Mouse (Mus musculus): Measurements from ENCODE around the gene Gdpd2. TPM values are rescaled to one million over a fixed set of nuclear protein-coding genes. Genes with fewer than 3 reads are reported as not detected.

Gdpd2 gene
- polyA plus RNA-seq, 1 experiment from 2014 or later, result 54.6 TPM

DNA sequence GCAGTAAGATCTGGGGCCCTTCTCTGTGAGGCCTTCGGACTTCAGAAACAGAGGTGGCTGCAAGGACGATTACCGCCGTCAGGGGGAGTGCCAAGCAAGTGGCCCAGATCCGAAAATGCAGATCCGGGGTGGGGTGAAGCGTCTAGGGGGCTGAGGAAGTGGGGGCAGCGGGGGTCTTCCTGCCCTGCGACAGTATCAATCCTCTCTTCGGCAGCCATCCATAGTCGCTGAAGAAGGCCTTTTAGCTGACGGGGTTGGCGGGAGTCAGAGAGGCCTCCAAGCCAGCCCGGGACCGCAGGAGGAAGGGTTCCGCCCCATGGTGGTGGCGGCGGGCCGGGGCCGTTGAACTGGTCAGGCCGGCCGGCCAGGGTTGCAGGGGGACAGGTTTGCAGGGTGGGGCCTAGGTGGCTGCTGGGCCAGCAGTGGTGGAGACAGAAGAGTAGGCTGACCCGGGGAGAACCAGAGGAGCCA lies 44.7 kb downstream of the Gdpd2 start:
- no peaks in the 10 kb centered on the region for H3K36me3 ChIP-seq (ENCODE audit: control insufficient read depth, insufficient read depth, low read length)
- H3K9me3 ChIP-seq (replicated peaks; ENCODE audit: control insufficient read depth, low read length, poor library complexity, severe bottlenecking), result no peaks in the 10 kb centered on the region
- H3K27me3 ChIP-seq (ENCODE audit: control insufficient read depth, insufficient read depth, low read depth, low read length), result no peaks in the 10 kb centered on the region
- H3K4me1 ChIP-seq (ENCODE audit: control insufficient read depth, insufficient read depth, low read length), result peaks cover 20% of the 10 kb centered on the region
- H3K27ac ChIP-seq (ENCODE audit: low read length), result no peak overlapping the region
- ATAC-seq, result no peak
- H3K4me2 ChIP-seq (ENCODE audit: low read length), result peak overlapping the region; percentile 34
- peak overlapping the region; percentile 19 for H3K4me3 ChIP-seq (ENCODE audit: low read depth, low read length)
- peak overlapping the region; percentile 45; the same call in 1 of the 2 replicates for H3K9ac ChIP-seq (ENCODE audit: low read depth, low read length)
- WGBS, result 23% methylated on average over 22 of the region's 23 CpGs

DNA sequence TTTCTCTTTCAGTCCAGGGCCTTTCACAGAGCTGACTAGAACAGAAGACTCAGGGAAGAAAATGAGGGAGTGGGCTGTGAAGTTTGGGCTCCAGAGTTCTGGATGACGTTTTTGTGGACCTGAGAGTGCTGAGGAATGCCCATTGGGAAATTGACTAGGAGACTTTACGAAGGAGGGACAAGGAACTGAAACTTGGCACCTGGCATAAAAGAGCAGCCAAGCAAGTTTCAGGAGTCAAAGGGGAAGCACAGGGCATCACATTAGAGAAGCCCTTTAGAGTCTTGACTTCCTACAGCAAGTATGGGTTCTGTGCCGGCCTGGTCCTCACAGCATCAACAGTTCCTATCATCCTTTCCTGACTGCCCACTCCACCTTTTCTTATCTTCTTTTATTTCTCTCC lies 45.7 kb downstream of the Gdpd2 start:
- H3K9ac ChIP-seq (ENCODE audit: low read depth, low read length), result no peak overlapping the region
- H3K36me3 ChIP-seq (ENCODE audit: control insufficient read depth, insufficient read depth, low read length), result no peaks in the 10 kb centered on the region
- H3K4me2 ChIP-seq (ENCODE audit: low read length), result no peak overlapping the region
- H3K9me3 ChIP-seq (replicated peaks; ENCODE audit: control insufficient read depth, low read length, poor library complexity, severe bottlenecking), result no peaks in the 10 kb centered on the region
- ATAC-seq, result no peak
- H3K27ac ChIP-seq (ENCODE audit: low read length), result no peak overlapping the region
- H3K4me3 ChIP-seq (ENCODE audit: low read depth, low read length), result no peak overlapping the region
- no peaks in the 10 kb centered on the region for H3K27me3 ChIP-seq (ENCODE audit: control insufficient read depth, insufficient read depth, low read depth, low read length)
- WGBS, result 83% methylated on average over 3 of the region's 3 CpGs
- peaks cover 15% of the 10 kb centered on the region for H3K4me1 ChIP-seq (ENCODE audit: control insufficient read depth, insufficient read depth, low read length)

DNA sequence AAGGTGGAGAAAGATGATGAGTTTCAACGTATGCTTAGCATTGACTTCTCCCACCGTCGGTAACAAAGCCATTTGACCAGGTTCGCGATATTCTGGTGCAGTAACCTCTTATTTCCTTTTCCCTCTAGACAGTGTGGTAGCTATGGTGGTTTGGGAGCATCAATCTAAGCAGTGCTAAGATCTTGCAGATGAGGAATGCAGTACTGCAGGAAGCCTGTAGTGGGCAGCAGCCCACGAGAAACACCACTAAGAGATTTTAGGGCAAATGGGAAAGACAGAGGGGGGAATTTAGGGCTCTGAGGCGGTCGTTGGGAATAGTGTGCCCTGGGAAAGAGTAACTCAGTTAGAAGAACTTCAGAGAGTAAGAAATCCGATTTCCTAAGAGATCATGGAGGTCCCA lies 46.8 kb downstream of the Gdpd2 start:
- no peaks in the 10 kb centered on the region for H3K36me3 ChIP-seq (ENCODE audit: control insufficient read depth, insufficient read depth, low read length)
- H3K27me3 ChIP-seq (ENCODE audit: control insufficient read depth, insufficient read depth, low read depth, low read length), result no peaks in the 10 kb centered on the region
- H3K9ac ChIP-seq (ENCODE audit: low read depth, low read length), result no peak overlapping the region
- H3K4me3 ChIP-seq (ENCODE audit: low read depth, low read length), result peak overlapping the region; percentile 34
- H3K27ac ChIP-seq (ENCODE audit: low read length), result peak overlapping the region; percentile 68; the same call in 1 of the 2 replicates
- H3K4me1 ChIP-seq (ENCODE audit: control insufficient read depth, insufficient read depth, low read length), result peaks cover 20% of the 10 kb centered on the region
- peak overlapping the region; percentile 46 for H3K4me2 ChIP-seq (ENCODE audit: low read length)
- H3K9me3 ChIP-seq (replicated peaks; ENCODE audit: control insufficient read depth, low read length, poor library complexity, severe bottlenecking), result no peaks in the 10 kb centered on the region
- ATAC-seq, result peak; percentile 53
- 22% methylated on average over 9 of the region's 9 CpGs for WGBS

DNA sequence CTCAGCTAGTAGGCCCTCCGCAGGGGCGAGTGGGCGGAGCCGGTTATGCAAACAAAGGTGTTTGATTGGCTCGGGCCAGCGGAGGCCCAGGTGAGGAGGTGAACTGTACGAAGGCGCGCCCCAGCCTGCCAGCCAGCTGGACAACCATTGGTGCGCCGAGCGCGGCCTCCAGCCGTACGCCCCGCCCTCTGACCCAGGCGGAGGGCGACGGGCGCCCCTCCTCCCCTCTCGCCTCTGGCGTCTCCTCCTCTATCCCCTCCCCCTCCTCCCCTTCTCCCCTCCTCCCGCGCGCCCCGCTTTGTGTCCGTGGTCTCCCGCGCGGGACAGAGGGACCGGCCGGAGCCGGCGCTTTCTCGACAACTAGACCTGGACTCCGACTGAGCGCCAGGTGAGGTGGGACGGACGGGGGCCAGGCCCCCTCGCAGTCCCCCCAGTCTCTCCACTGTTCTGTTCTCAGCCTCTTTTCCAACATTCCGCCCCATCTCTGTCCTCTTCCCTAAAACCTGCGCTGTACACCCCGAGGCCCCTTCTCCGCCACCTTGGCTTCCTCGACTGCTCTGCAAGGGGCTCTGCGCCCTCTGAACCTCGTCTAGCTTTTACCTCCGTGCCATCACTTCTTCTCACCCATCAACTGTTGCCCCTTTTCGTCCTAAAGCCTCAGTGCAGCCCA lies 47.4 kb downstream of the Gdpd2 start:
- Histone ChIP-seq H3K4me1 (ENCODE audit: control insufficient read depth, insufficient read depth, low read length) (peaks cover 20% of the 10 kb centered on the region), H3K9ac (ENCODE audit: low read depth, low read length) (peak overlapping the region; percentile 57), H3K9me3 (replicated peaks; ENCODE audit: control insufficient read depth, low read length, poor library complexity, severe bottlenecking) (no peaks in the 10 kb centered on the region), H3K4me3 (ENCODE audit: low read depth, low read length) (peak overlapping the region; percentile 34), H3K4me2 (ENCODE audit: low read length) (peak overlapping the region; percentile 46), H3K27me3 (ENCODE audit: control insufficient read depth, insufficient read depth, low read depth, low read length) (no peaks in the 10 kb centered on the region), H3K36me3 (ENCODE audit: control insufficient read depth, insufficient read depth, low read length) (no peaks in the 10 kb centered on the region), H3K27ac (ENCODE audit: low read length) (peak overlapping the region; percentile 68)
- 23% methylated on average over 31 of the region's 49 CpGs for WGBS
- peak; percentile 82 for ATAC-seq

DNA sequence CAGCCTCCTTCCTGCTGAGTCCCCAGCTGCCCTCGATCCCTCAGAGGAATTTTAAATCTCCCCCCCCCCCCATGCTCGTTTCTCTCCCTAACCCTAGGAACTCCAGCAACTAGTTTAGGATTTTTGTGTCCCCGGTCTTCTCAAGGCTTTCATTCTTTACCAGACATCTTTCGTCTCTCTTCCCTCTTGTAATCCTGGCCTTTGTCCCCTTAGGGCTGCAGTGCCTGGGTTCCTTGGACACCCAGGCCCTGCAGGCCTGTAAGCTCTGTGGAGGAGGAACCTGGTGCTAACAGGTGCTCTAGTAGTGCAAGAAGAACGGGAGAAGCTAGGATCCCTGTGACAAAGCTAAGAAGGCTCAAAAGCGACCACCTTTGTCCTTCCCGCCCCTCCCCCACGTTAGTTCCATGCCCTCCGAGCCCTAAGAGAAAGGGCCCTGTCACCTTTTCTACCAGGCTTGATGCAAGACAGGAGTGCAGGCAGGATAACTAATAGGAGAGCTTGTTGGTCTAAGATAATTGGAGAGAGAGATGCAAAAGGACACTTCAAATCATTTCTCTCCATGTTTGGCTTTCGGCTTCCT lies 48.1 kb downstream of the Gdpd2 start:
- Histone ChIP-seq H3K9me3 (replicated peaks; ENCODE audit: control insufficient read depth, low read length, poor library complexity, severe bottlenecking) (no peaks in the 10 kb centered on the region), H3K4me2 (ENCODE audit: low read length) (peak overlapping the region; percentile 46), H3K27me3 (ENCODE audit: control insufficient read depth, insufficient read depth, low read depth, low read length) (no peaks in the 10 kb centered on the region), H3K36me3 (ENCODE audit: control insufficient read depth, insufficient read depth, low read length) (no peaks in the 10 kb centered on the region), H3K4me3 (ENCODE audit: low read depth, low read length) (peak overlapping the region; percentile 34), H3K27ac (ENCODE audit: low read length) (peak overlapping the region; percentile 68), H3K4me1 (ENCODE audit: control insufficient read depth, insufficient read depth, low read length) (peaks cover 20% of the 10 kb centered on the region), H3K9ac (ENCODE audit: low read depth, low read length) (peak overlapping the region; percentile 57)
- no peak for ATAC-seq
- WGBS, result 22% methylated on average over 10 of the region's 10 CpGs

DNA sequence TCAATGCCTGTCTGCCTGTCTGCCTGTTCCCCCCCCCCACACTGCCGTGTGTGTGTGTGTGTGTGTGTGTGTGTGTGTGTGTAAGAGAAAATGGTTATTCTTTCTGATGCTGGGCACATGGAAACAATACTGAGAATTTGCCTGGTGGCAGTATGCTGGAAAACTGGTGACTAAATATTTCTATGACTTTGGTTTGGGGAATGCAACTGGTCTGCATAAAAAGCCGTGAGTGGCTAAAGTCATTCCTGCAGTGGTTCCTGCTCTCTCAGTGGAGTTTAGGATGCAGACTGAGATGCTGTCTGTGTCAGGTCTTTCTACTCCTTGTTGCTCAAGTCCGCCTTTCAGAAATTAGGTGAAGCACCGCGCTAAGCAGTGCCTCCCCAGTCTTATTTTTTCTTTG lies 48.7 kb downstream of the Gdpd2 start:
- H3K27me3 ChIP-seq (ENCODE audit: control insufficient read depth, insufficient read depth, low read depth, low read length), result no peaks in the 10 kb centered on the region
- H3K9me3 ChIP-seq (replicated peaks; ENCODE audit: control insufficient read depth, low read length, poor library complexity, severe bottlenecking), result no peaks in the 10 kb centered on the region
- peak overlapping the region; percentile 34; the same call in 1 of the 2 replicates for H3K4me3 ChIP-seq (ENCODE audit: low read depth, low read length)
- peak overlapping the region; percentile 46 for H3K4me2 ChIP-seq (ENCODE audit: low read length)
- no peak overlapping the region for H3K9ac ChIP-seq (ENCODE audit: low read depth, low read length)
- peaks cover 20% of the 10 kb centered on the region for H3K4me1 ChIP-seq (ENCODE audit: control insufficient read depth, insufficient read depth, low read length)
- H3K36me3 ChIP-seq (ENCODE audit: control insufficient read depth, insufficient read depth, low read length), result no peaks in the 10 kb centered on the region
- H3K27ac ChIP-seq (ENCODE audit: low read length), result no peak overlapping the region
- WGBS, result 28% methylated on average over 5 of the region's 5 CpGs
- ATAC-seq, result no peak

Other genes starting within 250 kb of the Gdpd2 start
- gene Igbp1, start 235.6 kb upstream of the Gdpd2 start, polyA plus RNA-seq (2015; fragmentation: Nextera tagmentation; extraction: Ambion mirVana), result 24.1 and 25.2 TPM in 2 replicates
- gene Dgat2l6, start 205.0 kb upstream of the Gdpd2 start, polyA plus RNA-seq (2015; fragmentation: Nextera tagmentation; extraction: Ambion mirVana), result not detected in 2 replicates
- gene Awat1, start 157.6 kb upstream of the Gdpd2 start, polyA plus RNA-seq (2015; fragmentation: Nextera tagmentation; extraction: Ambion mirVana), result not detected in 2 replicates
- gene P2ry4, start 135.0 kb upstream of the Gdpd2 start, polyA plus RNA-seq (2015; fragmentation: Nextera tagmentation; extraction: Ambion mirVana), result not detected in 2 replicates
- gene Arr3, start 124.4 kb upstream of the Gdpd2 start, polyA plus RNA-seq (2015; fragmentation: Nextera tagmentation; extraction: Ambion mirVana), result not detected in 2 replicates
- gene Kif4, start 104.1 kb upstream of the Gdpd2 start, polyA plus RNA-seq (2015; fragmentation: Nextera tagmentation; extraction: Ambion mirVana), result 2.8 and 4.4 TPM in 2 replicates
- gene Pdzd11, start 103.3 kb upstream of the Gdpd2 start, polyA plus RNA-seq (2015; fragmentation: Nextera tagmentation; extraction: Ambion mirVana), result 89.7 and 93.0 TPM in 2 replicates
- gene Dlg3, start 37.8 kb downstream of the Gdpd2 start, polyA plus RNA-seq (2015; fragmentation: Nextera tagmentation; extraction: Ambion mirVana), result 8.0 and 10.5 TPM in 2 replicates